8 mouse cellular contexts compared by ENCODE assay signal in genomic region chr6:47781091-47781968, GRCm38 (mm10). TPM values are rescaled to one million over a fixed set of nuclear protein-coding genes. Genes with fewer than 3 reads are reported as not detected.
DNase-seq lines count a peak whose midpoint lies in the region; ATAC-seq lines count a peak whose summit lies in the region.

No protein-coding gene starts in this region.

- DNase-seq in cerebellum, adult 11 months, result peak; percentile 43
- DNase-seq in cerebellum, postnatal 4 days (ENCODE audit: low spot score in 2 of 2), result no peak
- peak; percentile 76 for DNase-seq in ZHBTc4 (ENCODE audit: low read depth, low spot score)
- DNase-seq in heart, postnatal 10 days, result peak; percentile 62 to 68
- peak; percentile 54 for DNase-seq in layer of hippocampus, adult 9-11 months
- DNase-seq in splenic B cell, adult 2 months (ENCODE audit: low read depth, low spot score), result peak; percentile 87

- no peaks in the 10 kb centered on the region for H3K9me3 ChIP-seq in embryonic facial prominence, embryonic 12.5 days
- no peaks in the 10 kb centered on the region for H3K9me3 ChIP-seq in megakaryocyte, embryonic 14.5 days

- H3K9ac ChIP-seq in embryonic facial prominence, embryonic 12.5 days, result peak overlapping the region; percentile 40

- H3K4me3 ChIP-seq in embryonic facial prominence, embryonic 12.5 days, result peak overlapping the region; percentile 48
- peak overlapping the region; percentile 90 for H3K4me3 ChIP-seq in megakaryocyte, embryonic 14.5 days (replicated peaks)

- H3K4me2 ChIP-seq in embryonic facial prominence, embryonic 12.5 days (replicated peaks), result peak overlapping the region; percentile 44

- intact Hi-C loops in heart, postnatal 10 days (cut with DNase I), result no loop called here

- WGBS in embryonic facial prominence, embryonic 12.5 days, result under 1% methylated on average over 21 of the region's 21 CpGs

- no peaks in the 10 kb centered on the region for H3K36me3 ChIP-seq in embryonic facial prominence, embryonic 12.5 days
- no peaks in the 10 kb centered on the region for H3K36me3 ChIP-seq in megakaryocyte, embryonic 14.5 days (replicated peaks; ENCODE audit: low read length)
- H3K36me3 ChIP-seq in splenic B cell, adult 2 months (ENCODE audit: control insufficient read depth, insufficient read depth, low read length, poor library complexity, severe bottlenecking), result no peaks in the 10 kb centered on the region

- no peak for ATAC-seq in embryonic facial prominence, embryonic 12.5 days (ENCODE audit: insufficient number of reproducible peaks, insufficient read depth, low FRiP score, low TSS enrichment)

- H3K27me3 ChIP-seq in embryonic facial prominence, embryonic 12.5 days, result no peaks in the 10 kb centered on the region
- no peaks in the 10 kb centered on the region for H3K27me3 ChIP-seq in megakaryocyte, embryonic 14.5 days (replicated peaks)
- H3K27me3 ChIP-seq in splenic B cell, adult 2 months (ENCODE audit: control insufficient read depth, insufficient read depth, low read length, poor library complexity, severe bottlenecking), result no peaks in the 10 kb centered on the region

- H3K4me1 ChIP-seq in embryonic facial prominence, embryonic 12.5 days, result 0 out of 2 replicates have a peak, but pooled peaks cover 3% of the 10 kb centered on the region
- peaks cover 34% of the 10 kb centered on the region for H3K4me1 ChIP-seq in megakaryocyte, embryonic 14.5 days

- H3K27ac ChIP-seq in embryonic facial prominence, embryonic 12.5 days, result peak overlapping the region; percentile 57; the same call in 1 of the 2 replicates

RNA-seq across cellular contexts. Expression of gene Pdia4, which starts 31.9 kb away (rescaled TPM):
- polyA plus RNA-seq in embryonic facial prominence, embryonic 12.5 days (2016; fragmentation: Nextera tagmentation; extraction: Ambion mirVana), result 298 and 300 TPM in 2 replicates
- total RNA-seq in heart, postnatal 10 days (2021), result 10 to 100 TPM; 43.2 to 57.8 TPM
- 2.8 TPM in 1 of 2 replicates, not detected in the other for polyA plus RNA-seq in megakaryocyte, embryonic 14.5 days (2012; ENCODE audit: insufficient read depth, low replicate concordance)

RNA-seq across cellular contexts. Expression of gene Zfp786, which starts 49.3 kb away (rescaled TPM):
- polyA plus RNA-seq in embryonic facial prominence, embryonic 12.5 days (2016; fragmentation: Nextera tagmentation; extraction: Ambion mirVana), result 7.9 and 8.0 TPM in 2 replicates
- total RNA-seq in heart, postnatal 10 days (2021), result under 1 TPM; 0.55 to 0.99 TPM
- not detected in 2 replicates for polyA plus RNA-seq in megakaryocyte, embryonic 14.5 days (2012; ENCODE audit: insufficient read depth, low replicate concordance)

RNA-seq across cellular contexts. Expression of gene Zfp398, which starts 54.1 kb away (rescaled TPM):
- 11.2 and 12.0 TPM in 2 replicates for polyA plus RNA-seq in embryonic facial prominence, embryonic 12.5 days (2016; fragmentation: Nextera tagmentation; extraction: Ambion mirVana)
- total RNA-seq in heart, postnatal 10 days (2021), result 1 to 10 TPM; 7.1 TPM
- 0.58 and 1.5 TPM in 2 replicates for polyA plus RNA-seq in megakaryocyte, embryonic 14.5 days (2012; ENCODE audit: insufficient read depth, low replicate concordance)

Comparison
In these comparisons a context has a peak if more than half of its experiments do, and no peak if none do; other contexts are left out.
1. DNase-seq: peak in cerebellum, adult 11 months (single experiment), ZHBTc4 (single experiment), heart, postnatal 10 days (2 of 2), layer of hippocampus, adult 9-11 months (single experiment) and splenic B cell, adult 2 months (single experiment); none in cerebellum, postnatal 4 days (0 of 2).
2. RNA of gene Pdia4, which starts 31.9 kb away (polyA plus RNA-seq): 298 to 300 TPM in embryonic facial prominence, embryonic 12.5 days; 2.8 TPM in megakaryocyte, embryonic 14.5 days; every median in the first group is over 10 times any median in the second.